Mouse (Mus musculus) MEL (cell line): ENCODE measurements at regions not wholly inside any gene's neighbourhood (a gene's known extent, or its start where the extent isn't known, plus 50 kb on each side); places are given as distances from the start of the nearest gene placed in this dataset.
A peak's percentile ranks its signal among the peaks of the same experiment; 100 is the strongest.

Experiments
- DNase-seq: peaks from one replicate; pipeline ENCODE4 v3.0.0; 2011; ENCODE audit warnings: low read depth, low spot score
- H3K27ac ChIP-seq: 2 replicates; pipeline ENCODE4 v1.5.1; 2012; ENCODE audit warnings: low read depth, mild to moderate bottlenecking, control low read depth, low read length, moderate library complexity; ENCODE audit not compliant: control insufficient read depth
- H3K27me3 ChIP-seq, 2 experiments: fragments of 150-350 bp in 1 of 2; sonication (generic) in 1 of 2; 2 replicates each; pipeline ENCODE4 v1.6.1; 2012; ENCODE audit warnings: low read length in 2 of 2, mild to moderate bottlenecking in 2 of 2, improper control_type of control experiment in 1 of 2, moderate library complexity in 1 of 2; ENCODE audit not compliant: insufficient read depth in 2 of 2, control insufficient read depth in 1 of 2
- H3K36me3 ChIP-seq, 2 experiments: 2 replicates each; pipeline ENCODE4 v1.6.1; 2012 to 2014; ENCODE audit warnings: low read length in 2 of 2, improper control_type of control experiment in 1 of 2, inconsistent platforms in 1 of 2, mild to moderate bottlenecking in 1 of 2; ENCODE audit not compliant: insufficient read depth in 2 of 2, control insufficient read depth in 1 of 2
- H3K4me1 ChIP-seq, 2 experiments: fragments of 150-350 bp in 1 of 2; sonication (generic) in 1 of 2; 2 replicates each; pipeline ENCODE4 v1.6.1; 2012; ENCODE audit warnings: low read length in 2 of 2, improper control_type of control experiment in 1 of 2, mild to moderate bottlenecking in 1 of 2; ENCODE audit not compliant: insufficient read depth in 2 of 2, control insufficient read depth in 1 of 2
- H3K4me3 ChIP-seq, 2 experiments: fragments of 150-350 bp in 1 of 2; sonication (generic) in 1 of 2; 2 replicates each; pipeline ENCODE4 v1.5.1; 2012; ENCODE audit warnings: low read depth in 2 of 2, low read length in 2 of 2, mild to moderate bottlenecking in 2 of 2, moderate library complexity in 2 of 2, control low read depth in 1 of 2, improper control_type of control experiment in 1 of 2; ENCODE audit not compliant: control insufficient read depth in 1 of 2, insufficient read depth in 1 of 2
- H3K79me2 ChIP-seq: 2 replicates; pipeline ENCODE4 v1.6.1; 2012; ENCODE audit warnings: mild to moderate bottlenecking, low read length, moderate library complexity; ENCODE audit not compliant: control insufficient read depth, poor library complexity, insufficient read depth
- H3K9ac ChIP-seq: 2 replicates; pipeline ENCODE4 v1.6.1; 2012; ENCODE audit warnings: low read depth, mild to moderate bottlenecking, control low read depth, low read length, moderate library complexity; ENCODE audit not compliant: control insufficient read depth, poor library complexity, severe bottlenecking
- H3K9me3 ChIP-seq: fragments of 150-350 bp; sonication (generic); replicated peaks from 2 replicates; pipeline ENCODE4 v1.6.1; 2012; ENCODE audit warnings: mild to moderate bottlenecking, low read length, improper control_type of control experiment, moderate library complexity; ENCODE audit not compliant: insufficient read depth
- CTCF ChIP-seq, 3 experiments: IDR thresholded peaks in 2 of 3; conservative IDR thresholded peaks in 1 of 3; 2 replicates each; pipeline ENCODE4 v1.5.1; 2011 to 2012; ENCODE audit warnings: low read length in 3 of 3, low read depth in 2 of 3, mild to moderate bottlenecking in 2 of 3, improper control_type of control experiment in 1 of 3, inconsistent platforms in 1 of 3, mixed read lengths in 1 of 3, moderate library complexity in 1 of 3; ENCODE audit not compliant: control insufficient read depth in 1 of 3, insufficient read depth in 1 of 3, poor library complexity in 1 of 3, severe bottlenecking in 1 of 3
- ELF1 ChIP-seq: IDR thresholded peaks from 2 replicates; pipeline ENCODE4 v1.6.1; 2014; ENCODE audit warnings: low read depth, mild to moderate bottlenecking, inconsistent platforms, low read length, improper control_type of control experiment, moderate library complexity
- GATA1 ChIP-seq: IDR thresholded peaks from 2 replicates; pipeline ENCODE4 v1.6.1; 2011; ENCODE audit warnings: low read depth, low read length, improper control_type of control experiment
- HCFC1 ChIP-seq: IDR thresholded peaks from 2 replicates; pipeline ENCODE4 v1.6.1; 2012; ENCODE audit warnings: low read depth, mild to moderate bottlenecking, inconsistent platforms, low read length, improper control_type of control experiment, moderate library complexity
- MAFK ChIP-seq: IDR thresholded peaks from 2 replicates; pipeline ENCODE4 v1.6.1; 2011; ENCODE audit warnings: low read depth, mild to moderate bottlenecking, low read length, improper control_type of control experiment, borderline replicate concordance
- MAX ChIP-seq: IDR thresholded peaks from 2 replicates; pipeline ENCODE4 v1.6.1; 2011; ENCODE audit warnings: low read length, improper control_type of control experiment
- MEF2A ChIP-seq: IDR thresholded peaks from 2 replicates; pipeline ENCODE4 v1.6.1; 2014; ENCODE audit warnings: low read depth, mild to moderate bottlenecking, inconsistent platforms, low read length, improper control_type of control experiment; ENCODE audit not compliant: poor library complexity, insufficient replicate concordance, severe bottlenecking; ENCODE audit errors: extremely low read depth
- MYC ChIP-seq: IDR thresholded peaks from 2 replicates; pipeline ENCODE4 v1.6.1; 2011; ENCODE audit warnings: low read depth, mild to moderate bottlenecking, low read length, improper control_type of control experiment, moderate library complexity
- RAD21 ChIP-seq: IDR thresholded peaks from 2 replicates; pipeline ENCODE4 v1.6.1; 2011; ENCODE audit warnings: mild to moderate bottlenecking, low read depth, low read length, improper control_type of control experiment
- SMC3 ChIP-seq: IDR thresholded peaks from 2 replicates; pipeline ENCODE4 v1.6.1; 2011; ENCODE audit warnings: low read depth, low read length, improper control_type of control experiment
- ZC3H11A ChIP-seq: IDR thresholded peaks from 2 replicates; pipeline ENCODE4 v1.6.1; 2012; ENCODE audit warnings: low read depth, mild to moderate bottlenecking, inconsistent platforms, low read length, improper control_type of control experiment
- ZKSCAN1 ChIP-seq: IDR thresholded peaks from 2 replicates; pipeline ENCODE4 v1.6.1; 2012; ENCODE audit warnings: low read depth, mild to moderate bottlenecking, inconsistent platforms, low read length, improper control_type of control experiment, moderate library complexity
- ZMIZ1 ChIP-seq: IDR thresholded peaks from 2 replicates; pipeline ENCODE4 v1.6.1; 2012; ENCODE audit warnings: low read depth, mild to moderate bottlenecking, inconsistent platforms, low read length, improper control_type of control experiment, moderate library complexity

- Histone ChIP-seq H3K9me3 (no peaks in the 10 kb centered on the region), H3K79me2 (no peaks in the 10 kb centered on the region), H3K4me3 (no peak overlapping the region), H3K27me3 (no peaks in the 10 kb centered on the region), H3K27ac (no peak overlapping the region), H3K9ac (no peak overlapping the region), H3K36me3 (no peaks in the 10 kb centered on the region), H3K4me1 (no peaks in the 10 kb centered on the region)
- TF ChIP-seq ZMIZ1 = no peak
- DNase-seq = no peak
Measured at GRCm38 (mm10) chr5:148662281-148662741, 109.7 kb upstream of the Ubl3 start.

GRCm38 (mm10) chr5:148661120-148661519, 108.5 kb upstream of the Ubl3 start:
- Histone ChIP-seq H3K27me3 (no peaks in the 10 kb centered on the region), H3K4me1 (no peaks in the 10 kb centered on the region), H3K9me3 (no peaks in the 10 kb centered on the region), H3K36me3 (no peaks in the 10 kb centered on the region), H3K79me2 (no peaks in the 10 kb centered on the region), H3K4me3 (no peak overlapping the region), H3K27ac (no peak overlapping the region), H3K9ac (no peak overlapping the region)
- peak; percentile 40 for DNase-seq
- TF ChIP-seq RAD21 (peak; percentile 36), SMC3 (peak; percentile 38), MAX (peak; percentile 46; the same call in 1 of the 2 replicates), MAFK (no peak), CTCF (IDR thresholded peaks at IDR 0.05 in 2 of 3, conservative IDR thresholded peaks at IDR 0.05 in 1 of 3; ENCODE audit: control insufficient read depth in 1 of 3, insufficient read depth in 1 of 3, low read depth in 2 of 3, low read length in 3 of 3, poor library complexity in 1 of 3, severe bottlenecking in 1 of 3) (peak; percentile 59 to 74 (median 61)), MEF2A (no peak), MYC (peak; percentile 54; the same call in 1 of the 2 replicates), ZC3H11A (peak; percentile 27; the same call in 1 of the 2 replicates)

- H3K36me3 ChIP-seq = no peaks in the 10 kb centered on the region
- no peaks in the 10 kb centered on the region for H3K27me3 ChIP-seq
- TF ChIP-seq HCFC1 (no peak), ZKSCAN1 (no peak), ELF1 (no peak), GATA1 (no peak)
- no peaks in the 10 kb centered on the region for H3K79me2 ChIP-seq
- no peaks in the 10 kb centered on the region for H3K9me3 ChIP-seq
- no peaks in the 10 kb centered on the region for H3K4me1 ChIP-seq
- H3K4me3 ChIP-seq = no peak overlapping the region
- DNase-seq = no peak
- H3K27ac ChIP-seq = no peak overlapping the region
- no peak overlapping the region for H3K9ac ChIP-seq
Measured at GRCm38 (mm10) chr5:148657936-148658640, 105.5 kb upstream of the Ubl3 start.
